Mouse (Mus musculus) lung, postnatal 0 days (tissue): ENCODE results near the gene Wwc2. TPM values are rescaled to one million over a fixed set of nuclear protein-coding genes. Genes with fewer than 3 reads are reported as not detected.

Source experiments
- ATAC-seq: fragments of 200-750 bp; cut with Nextera tagmentation; 2 replicates; pipeline ENCODE4 v1.8.0; 2017; ENCODE audit warnings: moderate library complexity
- DNase-seq: peaks from one replicate; pipeline ENCODE4 v3.0.0-alpha.2; 2016; ENCODE audit warnings: low spot score
- H3K27ac ChIP-seq: fragments of 300-500 bp; sonication (generic); 2 replicates; pipeline ENCODE4 v1.5.1; 2014; ENCODE audit warnings: antibody characterized with exemption, mild to moderate bottlenecking, low read length, mixed read lengths
- H3K27me3 ChIP-seq: fragments of 300-500 bp; sonication (generic); replicated peaks from 2 replicates; pipeline ENCODE4 v1.6.1; 2014; ENCODE audit warnings: low read length, mixed read lengths; ENCODE audit not compliant: insufficient read depth
- H3K36me3 ChIP-seq: fragments of 300-500 bp; sonication (generic); 2 replicates; pipeline ENCODE4 v1.6.1; 2014; ENCODE audit warnings: low read length, mixed read lengths; ENCODE audit not compliant: insufficient read depth
- H3K4me1 ChIP-seq: fragments of 300-500 bp; sonication (generic); 2 replicates; pipeline ENCODE4 v1.6.1; 2014; ENCODE audit warnings: antibody characterized with exemption, low read depth, low read length, mixed read lengths; ENCODE audit not compliant: insufficient read depth
- H3K4me2 ChIP-seq: fragments of 300-500 bp; sonication (generic); replicated peaks from 2 replicates; pipeline ENCODE4 v1.6.1; 2014; ENCODE audit warnings: low read depth, mild to moderate bottlenecking, low read length, moderate library complexity, mixed read lengths
- H3K4me3 ChIP-seq: fragments of 300-500 bp; sonication (generic); 2 replicates; pipeline ENCODE4 v1.5.1; 2014; ENCODE audit warnings: low read depth, low read length
- H3K9ac ChIP-seq: fragments of 300-500 bp; sonication (generic); replicated peaks from 2 replicates; pipeline ENCODE4 v1.6.1; 2014; ENCODE audit warnings: low read depth, mild to moderate bottlenecking
- H3K9me3 ChIP-seq: fragments of 300-500 bp; sonication (generic); 2 replicates; pipeline ENCODE4 v1.6.1; 2016; ENCODE audit warnings: low read length, mixed read lengths
- CTCF ChIP-seq: IDR thresholded peaks from 2 replicates; pipeline ENCODE4 v1.5.1; 2016; ENCODE audit warnings: antibody characterized with exemption, mild to moderate bottlenecking
- EP300 ChIP-seq: IDR thresholded peaks from 2 replicates; pipeline ENCODE4 v1.6.1; 2016; ENCODE audit warnings: antibody characterized with exemption, mild to moderate bottlenecking, control low read depth
- WGBS: fragments of 180-500 bp; shearing (Covaris S2); extraction: QIAGEN DNeasy Blood & Tissue Kit; methylation state at CpG from one replicate; pipeline ENCODE4 v1.1.7; 2014; 5-methylcytosine and 5-hydroxymethylcytosine counted together
- polyA plus RNA-seq: library from polyadenylated mRNA; unstranded; fragments of >200 nt; fragmentation: Nextera tagmentation; extraction: Ambion mirVana; gene quantifications from 2 replicates; pipeline ENCODE4 v1.2.1, GENCODE M21; 2015

Gene Wwc2
- polyA plus RNA-seq, 1 experiment from 2014 or later: 19.1 TPM

DNA sequence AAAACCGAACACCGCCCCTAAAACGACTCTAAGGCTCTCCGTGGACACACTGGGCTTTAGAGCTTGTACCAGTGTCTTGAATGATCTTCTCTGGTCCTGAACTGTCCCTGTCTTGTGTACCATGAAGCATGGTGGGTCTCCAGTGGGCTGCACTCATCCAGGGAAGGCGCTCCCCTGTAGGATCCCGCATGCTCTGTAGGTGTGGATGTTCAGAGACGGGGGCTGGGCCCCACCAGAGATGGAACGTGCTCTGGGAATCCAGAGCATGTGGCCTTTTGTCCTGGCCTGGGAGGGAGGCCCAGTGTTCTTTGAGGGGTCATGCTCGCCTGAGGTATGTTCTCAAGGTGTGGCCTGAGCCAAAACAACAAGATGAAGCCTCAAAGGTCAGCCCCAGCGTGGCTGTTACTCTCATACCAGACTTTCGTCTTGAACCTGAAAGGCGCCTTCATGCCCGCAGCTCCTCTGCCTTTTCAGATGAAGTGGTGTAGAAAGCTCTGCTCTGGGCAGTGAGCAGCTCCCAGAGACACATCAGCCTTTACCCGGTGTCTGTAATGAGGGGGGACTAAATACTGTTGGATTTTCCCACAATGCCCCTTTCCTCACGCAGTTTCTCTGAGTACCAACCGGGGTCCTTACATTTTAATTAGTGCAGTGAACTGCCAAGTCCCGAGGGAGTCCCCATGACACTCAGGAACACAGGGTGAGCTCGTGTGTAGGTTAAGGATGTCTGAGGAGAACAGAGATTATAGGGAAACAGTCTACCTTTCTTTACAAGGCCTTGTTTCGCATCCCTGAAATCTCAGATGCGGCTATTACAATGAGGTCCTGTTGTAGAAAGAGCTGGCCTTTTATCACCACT, 169.6 kb downstream of the Wwc2 start:
- H3K9me3 ChIP-seq: no peaks in the 10 kb centered on the region
- no peak overlapping the region for H3K4me3 ChIP-seq
- no peak overlapping the region for H3K9ac ChIP-seq
- 85% methylated on average over 20 of the region's 20 CpGs for WGBS
- no peak for ATAC-seq
- H3K27me3 ChIP-seq: no peaks in the 10 kb centered on the region
- H3K4me2 ChIP-seq: no peak overlapping the region
- TF ChIP-seq CTCF: no peak
- no peak for TF ChIP-seq EP300
- H3K4me1 ChIP-seq: no peaks in the 10 kb centered on the region
- no peaks in the 10 kb centered on the region for H3K36me3 ChIP-seq
- DNase-seq: no peak
- no peak overlapping the region for H3K27ac ChIP-seq

DNA sequence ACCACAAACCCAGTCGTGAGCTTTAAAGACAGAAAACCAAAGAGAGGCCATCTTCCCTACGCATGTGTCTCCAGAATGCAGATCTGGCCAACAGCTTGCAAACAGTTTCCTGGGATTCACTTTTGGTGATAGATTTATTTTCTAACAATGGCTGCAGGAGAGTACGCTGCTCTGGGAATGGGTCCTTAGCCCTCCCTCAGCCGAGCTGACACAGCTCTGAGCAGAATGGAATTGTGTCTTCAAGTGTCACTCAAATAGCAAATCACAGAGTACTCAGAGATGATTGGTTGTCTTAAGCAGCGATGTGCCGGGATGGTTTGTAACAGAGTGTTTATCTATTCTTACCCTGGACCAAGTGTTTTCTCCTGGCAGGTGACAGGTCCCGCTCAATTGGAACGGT, 171.7 kb downstream of the Wwc2 start:
- no peak overlapping the region for H3K27ac ChIP-seq
- ATAC-seq: no peak
- H3K4me3 ChIP-seq: no peak overlapping the region
- no peaks in the 10 kb centered on the region for H3K9me3 ChIP-seq
- 72% methylated on average over 8 of the region's 8 CpGs for WGBS
- no peak for TF ChIP-seq EP300
- no peak for TF ChIP-seq CTCF
- DNase-seq: no peak
- H3K27me3 ChIP-seq: no peaks in the 10 kb centered on the region
- no peak overlapping the region for H3K4me2 ChIP-seq
- no peaks in the 10 kb centered on the region for H3K4me1 ChIP-seq
- no peak overlapping the region for H3K9ac ChIP-seq
- H3K36me3 ChIP-seq: no peaks in the 10 kb centered on the region

DNA sequence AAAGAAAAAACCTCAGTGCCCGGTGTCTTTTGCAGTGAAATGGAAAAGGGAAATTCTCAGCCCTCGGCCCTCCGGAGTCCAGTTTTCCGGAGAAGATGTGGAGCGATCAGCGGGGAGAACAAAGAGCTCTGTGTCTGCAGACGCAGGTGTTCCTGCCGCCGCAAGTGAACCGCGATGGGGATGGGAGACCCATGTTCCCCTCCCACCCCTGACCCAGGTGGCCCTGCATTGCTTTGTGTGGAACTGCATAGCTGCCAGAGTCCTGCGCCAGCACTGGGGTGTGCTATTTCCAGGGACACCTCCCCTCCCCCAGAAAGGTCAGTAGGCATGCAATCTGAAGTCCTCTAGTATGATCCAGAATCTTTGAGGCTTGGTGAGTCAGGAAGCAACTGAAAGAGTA, 179.5 kb downstream of the Wwc2 start:
- Histone ChIP-seq H3K27ac (no peak overlapping the region), H3K9me3 (no peaks in the 10 kb centered on the region), H3K4me1 (no peaks in the 10 kb centered on the region), H3K27me3 (no peaks in the 10 kb centered on the region), H3K36me3 (no peaks in the 10 kb centered on the region), H3K4me3 (no peak overlapping the region), H3K9ac (no peak overlapping the region), H3K4me2 (no peak overlapping the region)
- no peak for DNase-seq
- TF ChIP-seq EP300 (no peak), CTCF (no peak)
- ATAC-seq: no peak
- WGBS: 71% methylated on average over 12 of the region's 12 CpGs

DNA sequence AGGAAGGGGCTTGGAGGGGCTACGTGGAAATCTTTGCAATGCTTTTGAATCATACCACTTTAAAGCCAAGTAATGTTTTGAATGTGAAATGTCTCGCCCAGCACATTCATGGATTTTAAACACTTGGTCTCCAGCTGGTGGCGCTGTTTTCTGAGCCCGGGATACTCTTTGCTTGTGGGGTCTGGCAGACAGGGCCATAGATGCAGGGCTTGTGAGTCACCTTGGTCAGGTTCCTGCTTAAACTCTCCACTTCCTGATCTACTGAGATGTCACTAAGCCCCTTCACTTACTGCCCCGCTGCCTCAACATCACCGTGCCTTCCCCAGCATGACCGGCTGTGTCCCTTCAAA, 180.1 kb downstream of the Wwc2 start:
- H3K9ac ChIP-seq: no peak overlapping the region
- H3K9me3 ChIP-seq: no peaks in the 10 kb centered on the region
- TF ChIP-seq CTCF (no peak), EP300 (no peak)
- H3K4me2 ChIP-seq: no peak overlapping the region
- 68% methylated on average over 7 of the region's 7 CpGs for WGBS
- ATAC-seq (no peak), DNase-seq (no peak)
- no peak overlapping the region for H3K27ac ChIP-seq
- H3K27me3 ChIP-seq: no peaks in the 10 kb centered on the region
- H3K36me3 ChIP-seq: no peaks in the 10 kb centered on the region
- H3K4me1 ChIP-seq: no peaks in the 10 kb centered on the region
- no peak overlapping the region for H3K4me3 ChIP-seq

DNA sequence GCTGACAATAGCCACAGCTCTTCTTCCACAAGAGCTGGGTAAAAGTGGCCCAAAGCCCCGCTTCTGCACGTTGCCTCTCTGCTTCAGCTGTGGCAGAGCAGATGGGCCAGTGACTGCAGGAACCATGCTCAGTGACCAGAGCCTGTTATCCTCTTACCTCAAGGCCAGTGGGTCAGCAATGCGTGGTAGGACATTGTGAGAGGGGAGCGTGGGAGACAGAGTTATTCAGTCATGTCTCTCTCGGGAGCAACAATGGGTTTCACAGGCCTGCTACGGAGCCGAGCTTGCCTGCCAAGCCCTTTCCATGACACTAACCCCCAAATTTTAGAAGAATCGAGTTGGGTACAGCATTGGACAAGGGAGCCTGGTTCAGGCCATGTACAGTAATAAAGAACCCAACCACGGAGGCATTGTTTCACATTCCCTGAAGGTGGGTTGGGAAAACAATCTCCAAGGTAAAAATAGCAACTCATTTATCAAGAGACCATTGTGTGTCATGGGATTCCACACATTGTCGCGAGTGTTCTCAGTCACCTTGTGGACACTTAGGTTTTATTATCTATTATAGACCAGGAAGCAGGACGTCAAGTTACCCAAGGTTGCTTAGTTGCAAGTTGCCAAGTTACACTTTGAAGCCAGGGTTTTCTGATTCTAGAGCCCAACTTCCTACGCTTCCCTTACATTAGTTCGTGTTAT, 180.6 kb downstream of the Wwc2 start:
- no peaks in the 10 kb centered on the region for H3K36me3 ChIP-seq
- 74% methylated on average over 14 of the region's 14 CpGs for WGBS
- no peaks in the 10 kb centered on the region for H3K27me3 ChIP-seq
- no peaks in the 10 kb centered on the region for H3K9me3 ChIP-seq
- TF ChIP-seq EP300: no peak
- no peak for TF ChIP-seq CTCF
- H3K9ac ChIP-seq: no peak overlapping the region
- no peak overlapping the region for H3K4me3 ChIP-seq
- H3K27ac ChIP-seq: no peak overlapping the region
- DNase-seq (no peak), ATAC-seq (no peak)
- H3K4me1 ChIP-seq: no peaks in the 10 kb centered on the region
- H3K4me2 ChIP-seq: no peak overlapping the region

DNA sequence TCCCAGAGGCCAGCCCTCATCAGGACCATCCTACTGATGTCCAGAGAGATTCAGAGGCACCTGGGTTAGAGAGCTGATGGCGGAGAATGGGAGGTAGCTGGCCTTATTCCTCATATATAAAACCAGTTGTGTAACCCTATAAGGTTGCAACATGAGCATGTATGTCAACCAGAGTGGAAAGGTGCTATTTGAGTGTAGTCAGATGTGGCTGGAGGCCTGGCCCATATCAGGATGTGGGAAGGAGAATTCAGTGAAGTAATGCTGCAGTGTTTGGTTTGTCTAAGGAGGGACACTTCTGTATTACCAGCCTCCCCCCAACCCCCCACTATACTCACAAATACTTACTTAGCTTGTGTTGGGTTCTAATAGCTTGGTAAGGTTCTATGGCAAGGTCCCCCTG, 186.5 kb downstream of the Wwc2 start:
- H3K9me3 ChIP-seq: no peaks in the 10 kb centered on the region
- no peaks in the 10 kb centered on the region for H3K4me1 ChIP-seq
- DNase-seq: peak; percentile 26
- H3K9ac ChIP-seq: no peak overlapping the region
- no peak overlapping the region for H3K4me3 ChIP-seq
- no peaks in the 10 kb centered on the region for H3K27me3 ChIP-seq
- 84% methylated on average over 1 of the region's 1 CpGs for WGBS
- no peaks in the 10 kb centered on the region for H3K36me3 ChIP-seq
- H3K27ac ChIP-seq: no peak overlapping the region
- no peak for ATAC-seq
- H3K4me2 ChIP-seq: no peak overlapping the region
- TF ChIP-seq EP300: no peak
- no peak for TF ChIP-seq CTCF
